Mouse (Mus musculus): ENCODE results near the gene Lmx1b. TPM values are rescaled to one million over a fixed set of nuclear protein-coding genes. Genes with fewer than 3 reads are reported as not detected.

Gene Lmx1b
- polyA plus RNA-seq (2012) = not detected in 2 replicates

GRCm38 (mm10) chr2:33640171-33640721 lies at the start of gene Lmx1b:
Lmx1b (minus strand) TSS chr2:33640511.

Other genes with a start within 250 kb of the Lmx1b start
- 5.4 TPM in 2 replicates for gene Zbtb34, start 209.2 kb downstream of the Lmx1b start, polyA plus RNA-seq (2012)
- gene Zbtb43, start 172.0 kb downstream of the Lmx1b start, polyA plus RNA-seq (2012) = 2.1 and 3.9 TPM in 2 replicates
- gene Mvb12b, start 247.4 kb upstream of the Lmx1b start, polyA plus RNA-seq (2012) = 64.5 and 85.3 TPM in 2 replicates